Mouse (Mus musculus): ENCODE measurements around the gene Git2.

DNA sequence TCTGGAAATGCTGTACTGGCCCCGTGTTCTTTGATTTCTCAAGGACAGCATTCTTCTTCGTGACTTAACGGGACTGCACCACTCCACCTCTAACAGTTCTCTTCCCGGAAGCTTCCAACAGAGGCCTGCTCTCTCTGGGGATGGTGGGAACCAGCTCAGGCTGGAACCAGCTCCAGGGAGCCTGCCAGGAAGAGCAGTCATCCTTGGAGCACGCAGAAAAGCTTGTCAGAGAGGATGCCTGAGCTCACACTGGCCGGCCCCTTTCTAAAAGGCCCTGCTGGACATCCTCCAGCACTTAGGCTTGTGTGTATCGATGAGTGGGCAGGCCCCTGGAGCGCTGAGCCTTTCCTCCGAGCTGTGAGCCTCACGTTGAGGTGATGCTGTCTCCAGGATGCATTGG is 47.2 kb downstream of the Git2 start:
- no peak for TF ChIP-seq HCFC1 (IDR thresholded peaks at IDR 0.05; ENCODE audit: low read depth, low read length)
- TF ChIP-seq JUND (IDR thresholded peaks at IDR 0.05; ENCODE audit: low read depth, low read length), result no peak
- no peak for TF ChIP-seq POLR2A (IDR thresholded peaks at IDR 0.05; ENCODE audit: control insufficient read depth in 1 of 2, insufficient read depth in 1 of 2, low read depth in 1 of 2, low read length in 2 of 2, poor library complexity in 1 of 2)
- TF ChIP-seq MAFK (IDR thresholded peaks at IDR 0.05; ENCODE audit: borderline replicate concordance, low read depth, low read length), result no peak
- no peak for TF ChIP-seq CTCF (IDR thresholded peaks at IDR 0.05 in 2 of 3, conservative IDR thresholded peaks at IDR 0.05 in 1 of 3; ENCODE audit: control insufficient read depth in 1 of 3, insufficient read depth in 1 of 3, low read depth in 2 of 3, low read length in 3 of 3, poor library complexity in 1 of 3, severe bottlenecking in 1 of 3)
